Mouse (Mus musculus) heart, embryonic 14.5 days (tissue): Measurements from ENCODE around the gene Cnksr1. TPM values are rescaled to one million over a fixed set of nuclear protein-coding genes. Genes with fewer than 3 reads are reported as not detected.
"Not testable (repeated sequence)": the region's sequence is repeated elsewhere in the genome, so short reads cannot be mapped to it uniquely, and the experiment has no call there.

Source experiments
- ATAC-seq: fragments of 200-750 bp; cut with Nextera tagmentation; 2 replicates; pipeline ENCODE4 v1.8.0; 2017; ENCODE audit warnings: low read depth, moderate TSS enrichment; ENCODE audit not compliant: insufficient number of reproducible peaks, insufficient read depth, low FRiP score
- H3K27ac ChIP-seq, 2 experiments: fragments of 200-500 bp in 1 of 2; fragments of 300-500 bp in 1 of 2; sonication (generic) in 1 of 2; replicated peaks in 1 of 2; 2 replicates each; pipeline ENCODE4 v1.5.1; 2012 to 2014; ENCODE audit warnings: low read depth in 2 of 2, low read length in 2 of 2, control low read depth in 1 of 2, mild to moderate bottlenecking in 1 of 2, mixed read lengths in 1 of 2; ENCODE audit not compliant: control insufficient read depth in 1 of 2, insufficient read depth in 1 of 2
- H3K27me3 ChIP-seq: fragments of 300-500 bp; sonication (generic); 2 replicates; pipeline ENCODE4 v1.6.1; 2014; ENCODE audit warnings: mild to moderate bottlenecking, low read length, control low read depth; ENCODE audit not compliant: control insufficient read depth, insufficient read depth
- H3K36me3 ChIP-seq: fragments of 300-500 bp; sonication (generic); 2 replicates; pipeline ENCODE4 v1.6.1; 2014; ENCODE audit warnings: mild to moderate bottlenecking, control low read depth, low read length, mixed read lengths; ENCODE audit not compliant: control insufficient read depth, insufficient read depth
- H3K4me1 ChIP-seq, 2 experiments: fragments of 200-500 bp in 1 of 2; fragments of 300-500 bp in 1 of 2; sonication (generic) in 1 of 2; 2 replicates each; pipeline ENCODE4 v1.6.1; 2012 to 2014; ENCODE audit warnings: low read length in 2 of 2, control low read depth in 1 of 2, mixed read lengths in 1 of 2; ENCODE audit not compliant: control insufficient read depth in 2 of 2, insufficient read depth in 2 of 2
- H3K4me2 ChIP-seq: fragments of 300-500 bp; sonication (generic); 2 replicates; pipeline ENCODE4 v1.6.1; 2014; ENCODE audit warnings: mild to moderate bottlenecking, low read length
- H3K4me3 ChIP-seq, 2 experiments: fragments of 200-500 bp in 1 of 2; fragments of 300-500 bp in 1 of 2; sonication (generic) in 1 of 2; 2 replicates each; pipeline ENCODE4 v1.5.1; 2012 to 2014; ENCODE audit warnings: low read length in 2 of 2, mild to moderate bottlenecking in 2 of 2, control low read depth in 1 of 2, low read depth in 1 of 2, moderate library complexity in 1 of 2; ENCODE audit not compliant: control insufficient read depth in 1 of 2, insufficient read depth in 1 of 2
- H3K9ac ChIP-seq: fragments of 300-500 bp; sonication (generic); 2 replicates; pipeline ENCODE4 v1.6.1; 2014; ENCODE audit warnings: mild to moderate bottlenecking, low read length
- H3K9me3 ChIP-seq: fragments of 300-500 bp; sonication (generic); 2 replicates; pipeline ENCODE4 v1.6.1; 2016; ENCODE audit warnings: low read length, control low read depth; ENCODE audit not compliant: control insufficient read depth
- WGBS: fragments of 180-500 bp; shearing (Covaris S2); extraction: QIAGEN DNeasy Blood & Tissue Kit; methylation state at CpG from one replicate; pipeline ENCODE4 v1.1.7; 2014; 5-methylcytosine and 5-hydroxymethylcytosine counted together
- polyA plus RNA-seq: library from polyadenylated mRNA; unstranded; fragments of >200 nt; fragmentation: Nextera tagmentation; extraction: Ambion mirVana; gene quantifications from 2 replicates; pipeline ENCODE4 v1.2.1, GENCODE M21; 2014

The Cnksr1 gene
- polyA plus RNA-seq, 1 experiment from 2014 or later, result 0.57 TPM

DNA sequence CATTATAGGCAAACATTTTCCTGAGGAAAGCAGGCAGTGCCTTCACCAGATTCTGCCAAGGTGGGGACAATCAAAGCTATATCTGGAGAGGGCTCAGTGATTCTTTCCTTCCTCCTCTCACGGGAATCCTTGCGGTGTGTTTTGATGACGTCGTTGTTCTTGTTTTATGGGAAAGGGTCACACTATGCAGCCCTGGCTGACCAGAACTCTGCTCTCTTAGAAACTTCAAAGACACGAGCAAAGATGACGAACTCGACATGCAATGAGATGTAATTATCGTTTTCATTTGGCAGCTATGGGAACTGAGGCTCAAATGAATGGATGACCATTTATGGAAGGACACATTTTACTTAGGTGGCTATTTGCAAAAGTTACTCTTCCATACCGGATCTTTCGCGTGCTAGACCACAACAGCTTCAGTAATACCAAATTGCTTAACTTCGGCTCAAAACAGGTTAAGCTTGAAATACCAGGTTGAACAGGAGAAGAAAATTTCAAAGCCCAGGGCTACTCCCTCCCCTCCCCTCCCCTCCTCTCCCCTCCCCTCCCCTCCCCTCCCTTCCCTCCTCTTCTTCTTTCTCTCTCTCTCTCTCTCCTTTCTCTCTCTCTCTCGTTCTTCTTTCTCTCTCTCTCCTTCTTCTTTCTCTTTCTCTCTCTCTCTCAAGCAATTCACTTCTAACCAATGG is 34.7 kb upstream of the Cnksr1 start:
- ATAC-seq, result no peak
- H3K4me3 ChIP-seq, result peak overlapping the region; percentile 19 to 22
- no peaks in the 10 kb centered on the region for H3K27me3 ChIP-seq
- peaks cover 7 to 8% of the 10 kb centered on the region in 2 experiments; a peak in 3 of 4 replicates for H3K4me1 ChIP-seq
- H3K9me3 ChIP-seq, result no peaks in the 10 kb centered on the region
- H3K27ac ChIP-seq, result no peak overlapping the region
- H3K9ac ChIP-seq, result peak overlapping the region; percentile 55; the same call in 1 of the 2 replicates
- WGBS, result 14% methylated on average over 12 of the region's 13 CpGs
- peaks cover 19% of the 10 kb centered on the region for H3K36me3 ChIP-seq
- peak overlapping the region; percentile 65 for H3K4me2 ChIP-seq

DNA sequence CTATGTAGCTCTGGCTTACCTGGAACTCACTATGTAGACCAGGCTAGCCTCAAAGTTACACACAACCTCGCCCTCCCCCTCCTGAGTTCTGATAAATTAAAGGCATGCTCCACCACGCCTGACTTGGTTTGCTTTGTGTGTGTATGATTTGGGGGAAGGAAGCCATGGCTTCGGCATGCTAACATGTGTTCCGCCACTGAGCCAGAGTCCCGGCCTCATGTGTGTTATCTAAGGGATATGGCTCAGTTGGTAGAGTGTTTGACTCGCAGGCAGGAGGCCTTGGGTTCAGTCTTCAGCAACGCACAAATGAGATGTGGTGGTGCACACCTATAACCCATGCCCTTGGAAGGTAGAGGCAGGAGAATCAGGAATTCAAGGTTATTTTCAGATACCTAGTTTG is 33.8 kb upstream of the Cnksr1 start:
- no peaks in the 10 kb centered on the region for H3K9me3 ChIP-seq
- H3K36me3 ChIP-seq, result peaks cover 10% of the 10 kb centered on the region
- ATAC-seq, result no peak
- no peak overlapping the region for H3K4me3 ChIP-seq
- 82% methylated on average over 7 of the region's 7 CpGs for WGBS
- H3K27me3 ChIP-seq, result no peaks in the 10 kb centered on the region
- H3K4me2 ChIP-seq, result no peak overlapping the region
- H3K4me1 ChIP-seq, result peaks cover 7 to 8% of the 10 kb centered on the region in 2 experiments; a peak in 3 of 4 replicates
- no peak overlapping the region for H3K9ac ChIP-seq
- H3K27ac ChIP-seq, result no peak overlapping the region

DNA sequence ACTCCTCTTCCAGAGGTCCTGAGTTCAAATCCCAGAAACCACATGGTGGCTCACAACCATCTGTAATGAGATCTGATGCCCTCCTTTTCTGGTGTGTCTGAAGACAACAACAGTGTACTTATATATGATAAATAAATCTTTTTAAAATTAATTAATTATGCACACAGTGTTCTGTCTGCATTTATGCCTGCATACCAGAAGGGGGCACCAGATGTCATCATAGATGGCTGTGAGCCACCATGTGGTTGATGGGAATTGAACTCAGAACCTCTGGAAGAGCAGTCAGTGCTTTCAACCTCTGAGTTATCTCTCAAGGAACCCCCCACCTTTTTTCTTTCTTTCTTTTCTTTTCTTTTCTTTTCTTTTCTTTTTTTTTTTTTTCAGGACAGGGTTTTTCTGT is 31.4 kb upstream of the Cnksr1 start:
- H3K4me1 ChIP-seq, H3K27me3 ChIP-seq, ATAC-seq, H3K27ac ChIP-seq, H3K4me3 ChIP-seq, H3K4me2 ChIP-seq, H3K36me3 ChIP-seq, H3K9ac ChIP-seq, H3K9me3 ChIP-seq: not testable (repeated sequence)

DNA sequence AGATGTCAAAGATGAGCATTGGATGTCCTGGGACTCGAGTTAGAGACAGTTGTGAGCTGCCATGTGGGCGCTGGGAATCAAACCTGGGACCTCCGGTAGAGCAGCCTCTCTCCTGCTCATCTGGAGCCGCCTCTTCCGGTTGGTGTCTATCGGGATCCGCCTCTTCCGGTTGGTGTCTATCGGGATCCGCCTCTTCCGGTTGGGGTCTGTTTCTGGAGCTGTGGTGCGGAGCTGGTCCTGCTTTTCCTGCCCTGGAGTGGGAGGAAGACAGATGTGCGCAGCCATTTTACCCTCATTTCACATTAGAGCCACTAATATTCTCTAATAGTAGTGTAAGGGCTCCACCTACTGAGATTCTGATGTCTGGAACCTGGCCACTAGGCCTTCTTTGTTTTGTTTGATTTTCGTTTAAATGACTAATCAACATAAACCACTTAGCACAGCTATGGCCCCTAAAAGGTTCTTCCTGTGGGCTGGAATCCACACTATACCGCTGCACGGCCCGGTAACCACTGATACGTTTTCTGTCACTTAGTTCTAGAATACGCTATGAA is 30.0 kb upstream of the Cnksr1 start:
- no peak overlapping the region for H3K4me3 ChIP-seq
- H3K9me3 ChIP-seq, result no peaks in the 10 kb centered on the region
- H3K9ac ChIP-seq, result no peak overlapping the region
- WGBS, result 83% methylated on average over 19 of the region's 19 CpGs
- no peaks in the 10 kb centered on the region for H3K27me3 ChIP-seq
- H3K4me2 ChIP-seq, result no peak overlapping the region
- H3K4me1 ChIP-seq, result peaks cover 3 to 5% of the 10 kb centered on the region in 2 experiments; a peak in 3 of 4 replicates
- no peaks in the 10 kb centered on the region for H3K36me3 ChIP-seq
- H3K27ac ChIP-seq, result no peak overlapping the region
- no peak for ATAC-seq

DNA sequence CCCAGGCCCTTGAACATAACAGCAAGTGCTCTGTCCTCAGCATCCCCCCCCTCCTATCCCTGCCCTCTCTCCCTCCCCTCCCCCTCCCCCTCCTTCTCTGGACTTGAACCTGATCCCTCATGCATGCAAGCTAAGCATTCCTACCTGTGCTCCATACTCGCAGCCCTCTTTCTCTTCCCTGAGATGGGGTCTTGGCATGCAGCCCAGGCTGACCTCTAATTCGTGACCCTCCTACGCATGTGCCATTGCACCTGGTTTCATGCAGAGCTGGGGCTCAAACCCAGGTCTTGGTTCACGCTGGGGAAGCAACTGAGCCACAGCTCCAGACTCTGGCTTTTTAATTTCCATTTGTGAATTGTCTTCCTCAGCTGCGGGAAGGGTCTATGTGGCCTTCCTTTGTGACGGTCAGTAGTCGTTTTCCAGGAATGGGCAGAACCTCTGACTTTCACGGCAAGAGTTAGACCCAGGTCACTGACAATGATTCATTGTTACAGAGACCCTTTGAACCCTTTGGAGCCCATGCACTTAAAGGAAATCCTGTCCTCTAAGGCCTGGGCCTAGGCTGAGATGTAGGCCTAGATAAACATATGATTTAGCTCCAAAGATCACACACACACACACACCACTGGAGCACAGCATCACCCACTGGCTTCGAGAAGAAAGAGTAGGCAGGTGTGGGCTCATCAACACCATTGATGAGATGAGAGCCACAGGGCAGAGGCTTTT is 27.8 kb upstream of the Cnksr1 start:
- Histone ChIP-seq H3K9ac (no peak overlapping the region), H3K27me3 (no peaks in the 10 kb centered on the region), H3K27ac (no peak overlapping the region), H3K9me3 (no peaks in the 10 kb centered on the region), H3K4me2 (no peak overlapping the region), H3K36me3 (no peaks in the 10 kb centered on the region), H3K4me3 (no peak overlapping the region), H3K4me1 (no peaks in the 10 kb centered on the region)
- 66% methylated on average over 9 of the region's 9 CpGs for WGBS
- no peak for ATAC-seq

DNA sequence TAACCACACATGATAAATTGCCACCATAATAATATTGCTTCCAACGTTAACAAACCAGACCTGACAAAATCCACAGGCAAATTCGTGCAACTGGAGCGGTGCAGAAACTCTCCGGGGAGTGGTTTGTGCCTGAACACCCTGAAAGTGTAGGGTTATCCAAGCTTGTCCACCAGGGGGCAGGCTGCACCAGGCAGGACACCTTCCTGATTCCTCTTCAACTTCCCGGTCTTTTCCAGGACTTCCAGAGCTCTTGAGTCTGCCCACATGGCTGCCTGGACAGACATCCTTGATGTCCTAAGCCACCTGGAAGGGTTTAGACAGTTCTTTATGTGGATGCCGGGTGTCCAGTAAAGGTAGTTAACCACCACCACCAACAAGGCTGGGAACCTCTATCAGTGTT is 25.0 kb upstream of the Cnksr1 start:
- Histone ChIP-seq H3K27ac (no peak overlapping the region), H3K9me3 (no peaks in the 10 kb centered on the region), H3K4me1 (peaks cover 0 to under 1% of the 10 kb centered on the region in 2 experiments; a peak in 2 of 4 replicates), H3K9ac (no peak overlapping the region), H3K4me3 (no peak overlapping the region), H3K36me3 (no peaks in the 10 kb centered on the region), H3K4me2 (no peak overlapping the region), H3K27me3 (no peaks in the 10 kb centered on the region)
- ATAC-seq, result no peak
- 33% methylated on average over 6 of the region's 6 CpGs for WGBS

DNA sequence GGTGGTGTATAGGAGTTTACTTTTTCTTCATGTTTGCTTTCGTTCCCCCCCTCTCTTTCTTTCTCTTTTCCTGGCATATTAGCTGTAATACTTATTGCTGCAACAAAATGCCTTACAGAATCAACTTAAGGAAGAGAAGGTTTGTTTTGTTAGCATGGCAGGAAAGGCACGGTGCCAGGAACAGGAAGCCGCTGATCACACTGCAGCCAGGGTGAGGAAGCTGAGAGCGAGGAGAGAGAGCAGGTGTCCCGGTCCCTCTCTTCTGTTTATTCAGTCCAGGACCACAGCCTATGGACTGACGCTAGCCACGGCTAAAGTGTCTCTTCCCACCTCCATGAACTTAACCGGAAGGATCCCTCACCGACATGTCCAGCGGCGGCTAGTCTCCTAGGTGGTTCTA is 20.2 kb upstream of the Cnksr1 start:
- no peaks in the 10 kb centered on the region for H3K36me3 ChIP-seq
- no peak overlapping the region for H3K4me3 ChIP-seq
- no peak overlapping the region for H3K9ac ChIP-seq
- H3K4me2 ChIP-seq, result no peak overlapping the region
- H3K9me3 ChIP-seq, result no peaks in the 10 kb centered on the region
- H3K4me1 ChIP-seq, result peaks cover 27 to 36% of the 10 kb centered on the region in 2 experiments
- no peak overlapping the region for H3K27ac ChIP-seq
- WGBS, result 62% methylated on average over 11 of the region's 11 CpGs
- no peaks in the 10 kb centered on the region; the same call in 1 of the 2 replicates for H3K27me3 ChIP-seq
- no peak for ATAC-seq
